Mouse (Mus musculus) testis, postnatal 10 days (tissue): Measurements from ENCODE around the gene Lsp1.

Experiments
- DNase-seq: peaks from one replicate; pipeline ENCODE4 v3.0.0; 2021; ENCODE audit warnings: low spot score

Gene Lsp1

GRCm38 (mm10) chr7:142539828-142540227 lies 79.2 kb downstream of the Lsp1 start:
- no peak for DNase-seq

GRCm38 (mm10) chr7:142542771-142543303 lies 82.2 kb downstream of the Lsp1 start:
- no peak for DNase-seq
